Mouse (Mus musculus): ENCODE data around the gene Cdkn2aip. TPM values are rescaled to one million over a fixed set of nuclear protein-coding genes. Genes with fewer than 3 reads are reported as not detected.

Cdkn2aip gene
- 17.9 and 25.5 TPM in 2 replicates for polyA plus RNA-seq (2012; rRNA removed; ENCODE audit: low replicate concordance)

DNA sequence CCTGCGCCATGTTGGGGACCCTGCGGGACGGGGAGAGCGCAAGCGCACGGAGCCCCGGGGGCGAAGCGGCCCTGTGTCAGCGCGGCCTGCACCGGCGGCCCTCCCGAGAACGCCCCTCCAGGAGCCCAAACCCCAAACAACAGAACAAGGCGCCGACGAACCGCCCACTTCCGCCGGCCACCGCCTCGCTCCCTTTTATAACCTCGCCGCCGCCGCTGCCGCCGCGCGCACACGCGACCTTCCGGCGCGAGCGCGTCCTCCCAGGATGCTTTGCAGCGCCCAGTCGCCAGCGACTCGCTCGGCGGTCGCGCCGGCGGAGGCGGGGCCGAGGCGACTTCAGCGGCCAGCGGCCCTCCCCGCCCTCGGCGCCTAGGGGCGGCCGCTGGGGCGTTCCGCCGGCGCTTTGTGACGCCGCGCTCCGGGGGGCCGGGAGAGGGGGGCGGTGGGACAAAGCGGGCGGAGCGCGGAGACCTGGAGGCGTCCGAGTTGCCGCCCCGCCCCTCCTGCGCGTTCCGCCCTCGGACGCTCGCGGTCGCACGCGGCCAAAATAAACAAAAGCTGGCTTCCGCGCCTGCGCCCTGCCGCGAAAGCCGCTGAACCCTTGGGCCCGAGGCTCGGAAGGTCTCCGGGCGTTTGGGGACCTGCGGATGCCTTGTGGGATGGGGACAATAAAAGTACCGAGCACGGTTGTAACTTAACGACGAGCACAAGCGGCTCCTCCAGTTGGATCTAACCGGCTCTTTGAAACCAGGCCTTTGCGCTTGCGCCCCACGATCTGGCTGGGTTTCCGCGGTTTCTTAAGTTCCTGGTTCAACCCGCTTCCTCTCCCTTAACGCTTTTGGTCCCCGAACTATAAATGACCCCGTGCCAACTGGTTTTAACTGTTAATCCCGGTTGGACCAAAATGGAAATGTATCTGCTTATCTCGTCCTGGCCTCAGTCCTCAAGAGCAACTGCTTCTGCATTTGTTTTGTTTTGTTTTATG is at the start of gene Cdkn2aip:
Gene Cdkn2aip, minus strand, starts transcription at position 172 of the 985 bp plus-strand sequence.

DNA sequence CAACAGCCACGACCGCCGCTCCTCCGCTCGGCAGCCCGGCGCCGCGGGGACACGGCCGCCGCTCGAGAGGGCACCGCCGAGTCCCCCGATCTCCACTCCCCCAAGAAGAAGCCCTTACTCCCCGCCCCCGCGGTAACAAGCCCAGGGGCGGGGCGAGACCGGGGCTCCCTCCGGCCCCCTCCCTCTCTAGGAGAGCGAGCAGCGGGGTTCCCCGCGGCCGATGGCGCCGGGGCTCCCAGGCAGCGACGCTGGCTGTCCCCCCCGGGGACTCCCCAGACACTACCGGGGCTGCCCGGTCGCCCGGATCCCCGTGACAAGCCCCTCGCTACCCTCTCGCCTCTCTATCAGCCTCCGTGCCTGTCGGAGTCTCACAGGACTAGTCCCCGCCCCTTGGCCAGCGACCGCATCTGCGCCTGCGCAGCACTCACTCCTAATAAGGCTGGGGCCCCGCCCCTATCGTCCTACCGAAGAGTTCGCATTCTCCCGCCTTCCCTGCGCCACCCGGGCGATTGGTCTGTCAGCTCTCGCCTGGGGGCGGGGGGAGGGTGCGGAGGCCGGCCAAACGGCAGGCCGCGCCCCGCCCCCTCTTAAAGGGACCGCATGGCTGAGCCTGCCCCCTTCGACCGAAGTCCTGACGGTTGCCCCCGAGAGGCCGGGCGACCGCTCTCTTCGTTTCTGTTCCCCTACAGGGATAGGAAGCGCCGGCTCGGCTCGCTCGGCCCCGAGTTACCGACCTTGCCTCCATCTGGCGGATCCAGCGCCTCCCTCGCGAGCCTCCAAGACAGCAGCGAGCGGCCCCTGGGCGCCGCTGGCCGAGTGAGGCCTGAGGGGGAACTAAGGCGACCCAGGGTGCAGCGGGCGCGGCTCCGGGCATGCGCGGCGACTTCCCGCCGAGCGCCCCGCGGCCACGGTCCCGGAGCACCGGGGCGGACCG is 38.7 kb downstream of the Cdkn2aip start, which contains the start of gene Ing2:
Gene Ing2, minus strand, starts transcription at position 780 of the 934 bp plus-strand sequence.

Other genes with a start within 250 kb of the Cdkn2aip start
- 9.5 and 10.1 TPM in 2 replicates for gene Trappc11, start 180.5 kb downstream of the Cdkn2aip start, polyA plus RNA-seq (2012; rRNA removed; ENCODE audit: low replicate concordance)
- gene Rwdd4a, start 180.3 kb downstream of the Cdkn2aip start, polyA plus RNA-seq (2012; rRNA removed; ENCODE audit: low replicate concordance), result 12.5 and 14.8 TPM in 2 replicates
- 1.2 and 2.3 TPM in 2 replicates for gene Ing2, start 38.4 kb downstream of the Cdkn2aip start, polyA plus RNA-seq (2012; rRNA removed; ENCODE audit: low replicate concordance)
- not detected in 2 replicates for gene Cldn24, start 108.2 kb upstream of the Cdkn2aip start, polyA plus RNA-seq (2012; rRNA removed; ENCODE audit: low replicate concordance)
- 0.43 and 1.4 TPM in 2 replicates for gene Cldn22, start 110.5 kb upstream of the Cdkn2aip start, polyA plus RNA-seq (2012; rRNA removed; ENCODE audit: low replicate concordance)